In the genomic region with DNA sequence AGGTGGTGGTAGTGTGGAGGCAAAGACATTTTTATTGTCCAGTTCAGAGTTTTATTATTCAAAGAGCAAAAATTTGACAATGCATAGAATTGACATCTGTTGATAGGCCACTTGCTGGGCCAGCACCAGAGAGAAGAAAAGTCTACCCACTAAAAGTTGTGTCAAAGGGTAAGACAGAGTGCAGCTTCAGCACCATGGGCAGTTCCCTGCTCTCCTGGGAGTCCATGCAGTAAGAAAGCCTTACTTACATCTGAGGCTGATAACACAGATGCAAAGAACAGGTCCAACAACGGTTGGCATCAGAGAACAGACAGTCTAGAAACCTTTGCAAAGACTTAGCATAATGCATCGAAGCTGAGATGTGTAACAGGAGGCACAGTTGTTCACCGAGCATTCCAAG, we compare ENCODE assay signal across 10 mouse cellular contexts. TPM values are rescaled to one million over a fixed set of nuclear protein-coding genes. Genes with fewer than 3 reads are reported as not detected.
DNase-seq lines count a peak whose midpoint lies in the region; ATAC-seq and TF ChIP-seq lines count a peak whose summit lies in the region.
"Had no signal": no experiment of that assay in that cellular context is flagged by ENCODE, and none has a peak within 500 bp of the region (broad histone marks: within the 10 kb centered on the region; RNA-seq: fewer than 3 reads in every experiment).

No protein-coding gene starts in this region.

- no peak overlapping the region for H3ac ChIP-seq in myocyte (ENCODE audit: control insufficient read depth, insufficient read length)

- H3K4me3 ChIP-seq in midbrain, embryonic 10.5 days: no peak overlapping the region
- H3K4me3 ChIP-seq in midbrain, embryonic 13.5 days (replicated peaks): no peak overlapping the region
- H3K4me3 ChIP-seq in myocyte: no peak overlapping the region
- H3K4me3 ChIP-seq in forebrain, embryonic 11.5 days (ENCODE audit: low read depth, low read length): no peak overlapping the region
- H3K4me3 ChIP-seq in midbrain, embryonic 14.5 days (replicated peaks; ENCODE audit: low read depth, low read length): no peak overlapping the region
- H3K4me3 ChIP-seq: heart, embryonic 13.5 days; left cerebral cortex, adult 2 months had no signal

- TF ChIP-seq POLR2A in myocyte (IDR thresholded peaks at IDR 0.05; ENCODE audit: insufficient read length, low read depth): no peak

- no peaks in the 10 kb centered on the region for H3K79me2 ChIP-seq in myocyte (ENCODE audit: control insufficient read depth, insufficient read depth)

- H3K4me1 ChIP-seq in midbrain, embryonic 10.5 days: peaks cover 8% of the 10 kb centered on the region
- 0 out of 2 replicates have a peak, but pooled peaks cover 4% of the 10 kb centered on the region for H3K4me1 ChIP-seq in midbrain, embryonic 13.5 days (replicated peaks)
- no peaks in the 10 kb centered on the region for H3K4me1 ChIP-seq in forebrain, embryonic 11.5 days (replicated peaks; ENCODE audit: control insufficient read depth, insufficient read depth, low read length)
- H3K4me1 ChIP-seq in midbrain, embryonic 14.5 days (ENCODE audit: control insufficient read depth, insufficient read depth, low read length): no peaks in the 10 kb centered on the region
- H3K4me1 ChIP-seq: heart, embryonic 13.5 days had no signal

- H3K27ac ChIP-seq in midbrain, embryonic 10.5 days (replicated peaks): no peak overlapping the region
- no peak overlapping the region for H3K27ac ChIP-seq in midbrain, embryonic 13.5 days
- H3K27ac ChIP-seq in forebrain, embryonic 11.5 days (ENCODE audit: low read depth, low read length): no peak overlapping the region
- no peak overlapping the region for H3K27ac ChIP-seq in midbrain, embryonic 14.5 days (replicated peaks; ENCODE audit: low read depth, low read length)
- H3K27ac ChIP-seq: heart, embryonic 13.5 days; left cerebral cortex, adult 2 months had no signal

- no peak overlapping the region for H3K4me2 ChIP-seq in midbrain, embryonic 13.5 days (replicated peaks)
- H3K4me2 ChIP-seq in myocyte (ENCODE audit: low read depth): no peak overlapping the region
- no peak overlapping the region for H3K4me2 ChIP-seq in forebrain, embryonic 11.5 days (ENCODE audit: low read depth, low read length, severe bottlenecking)
- H3K4me2 ChIP-seq in midbrain, embryonic 14.5 days (ENCODE audit: low read length): no peak overlapping the region
- H3K4me2 ChIP-seq: heart, embryonic 13.5 days had no signal

- H3K9ac ChIP-seq in midbrain, embryonic 13.5 days (replicated peaks): no peak overlapping the region
- H3K9ac ChIP-seq in forebrain, embryonic 11.5 days (ENCODE audit: low read length): no peak overlapping the region
- no peak overlapping the region for H3K9ac ChIP-seq in midbrain, embryonic 14.5 days (replicated peaks; ENCODE audit: low read length)
- H3K9ac ChIP-seq: heart, embryonic 13.5 days had no signal

- ATAC-seq in midbrain, embryonic 13.5 days: no peak
- ATAC-seq in forebrain, embryonic 11.5 days (replicated peaks; ENCODE audit: low FRiP score): no peak
- no peak for ATAC-seq in midbrain, embryonic 14.5 days (ENCODE audit: low FRiP score, low TSS enrichment)
- ATAC-seq: midbrain, embryonic 16.5 days had no signal

- no peaks in the 10 kb centered on the region for H3K9me3 ChIP-seq in midbrain, embryonic 10.5 days (replicated peaks)
- no peaks in the 10 kb centered on the region for H3K9me3 ChIP-seq in midbrain, embryonic 13.5 days
- no peaks in the 10 kb centered on the region for H3K9me3 ChIP-seq in forebrain, embryonic 11.5 days (ENCODE audit: control insufficient read depth, low read length)
- H3K9me3 ChIP-seq in midbrain, embryonic 14.5 days (ENCODE audit: control insufficient read depth, low read length): no peaks in the 10 kb centered on the region
- H3K9me3 ChIP-seq: heart, embryonic 13.5 days had no signal

- H3K36me3 ChIP-seq in midbrain, embryonic 10.5 days: peaks cover 72% of the 10 kb centered on the region
- peaks cover 69% of the 10 kb centered on the region for H3K36me3 ChIP-seq in midbrain, embryonic 13.5 days
- H3K36me3 ChIP-seq in myocyte (ENCODE audit: control insufficient read depth, insufficient read depth): peaks cover 27% of the 10 kb centered on the region
- H3K36me3 ChIP-seq in forebrain, embryonic 11.5 days (ENCODE audit: control insufficient read depth, insufficient read depth, low read length): peaks cover 10% of the 10 kb centered on the region; the same call in 1 of the 2 replicates
- H3K36me3 ChIP-seq in midbrain, embryonic 14.5 days (ENCODE audit: control insufficient read depth, insufficient read depth, low read length): peaks cover 59% of the 10 kb centered on the region

- 94% methylated on average over 3 of the region's 3 CpGs for WGBS in midbrain, embryonic 10.5 days
- 90% methylated on average over 3 of the region's 3 CpGs for WGBS in midbrain, embryonic 13.5 days
- WGBS in forebrain, embryonic 11.5 days: 90% methylated on average over 3 of the region's 3 CpGs
- WGBS in midbrain, embryonic 14.5 days: 94% methylated on average over 3 of the region's 3 CpGs

- H3K27me3 ChIP-seq in midbrain, embryonic 10.5 days (ENCODE audit: low read depth, poor library complexity, severe bottlenecking): no peaks in the 10 kb centered on the region
- no peaks in the 10 kb centered on the region for H3K27me3 ChIP-seq in midbrain, embryonic 13.5 days
- no peaks in the 10 kb centered on the region for H3K27me3 ChIP-seq in myocyte (ENCODE audit: control insufficient read depth, insufficient read depth, insufficient read length)
- H3K27me3 ChIP-seq in forebrain, embryonic 11.5 days (ENCODE audit: control insufficient read depth, insufficient read depth, low read length): no peaks in the 10 kb centered on the region
- H3K27me3 ChIP-seq in midbrain, embryonic 14.5 days (ENCODE audit: control insufficient read depth, insufficient read depth, low read length): no peaks in the 10 kb centered on the region
- H3K27me3 ChIP-seq: heart, embryonic 13.5 days had no signal

- peak; percentile 16 for DNase-seq in midbrain, embryonic 10.5 days (ENCODE audit: low spot score)
- peak; percentile 65 for DNase-seq in NIH3T3 (ENCODE audit: low read depth)
- DNase-seq in embryo, embryonic 10.5 days (ENCODE audit: low spot score): peak; percentile 57
- DNase-seq in forebrain, embryonic 11.5 days (ENCODE audit: low spot score): no peak
- no peak for DNase-seq in midbrain, embryonic 14.5 days

TF ChIP-seq in myocyte, 11 proteins besides CTCF, POLR2A, EP300 and RAD21:
- TF ChIP-seq POLR2AphosphoS2 (IDR thresholded peaks at IDR 0.05; ENCODE audit: insufficient read length, low read depth): no peak
- TF ChIP-seq REST (IDR thresholded peaks at IDR 0.05; ENCODE audit: insufficient read depth, insufficient read length): peak; percentile 73
- TF ChIP-seq MAX (IDR thresholded peaks at IDR 0.05; ENCODE audit: low read depth): no peak
- TF ChIP-seq MYOD1 (IDR thresholded peaks at IDR 0.05; ENCODE audit: control insufficient read depth in 1 of 3, insufficient read length in 2 of 3, low read depth in 2 of 3): no peak
- no peak for TF ChIP-seq SRF (IDR thresholded peaks at IDR 0.05; ENCODE audit: control insufficient read depth, insufficient read length, low read depth)
- no peak for TF ChIP-seq USF1 (IDR thresholded peaks at IDR 0.05; ENCODE audit: low read depth)

RNA-seq across cellular contexts. Expression of a gene that starts 9.7 kb away (rescaled TPM):
- polyA plus RNA-seq in midbrain, embryonic 10.5 days (2016; fragmentation: Nextera tagmentation; extraction: Ambion mirVana): 293 TPM in 2 replicates
- polyA plus RNA-seq in midbrain, embryonic 13.5 days (2015; fragmentation: Nextera tagmentation; extraction: Ambion mirVana): 293 and 294 TPM in 2 replicates
- polyA plus RNA-seq in myocyte (2012; fragmentation: generic; extraction: Trizol): 152 TPM
- 266 and 285 TPM in 2 replicates for polyA plus RNA-seq in forebrain, embryonic 11.5 days (2014; fragmentation: Nextera tagmentation; extraction: Ambion mirVana)
- polyA plus RNA-seq in midbrain, embryonic 14.5 days (2014; fragmentation: Nextera tagmentation; extraction: Ambion mirVana): 288 and 301 TPM in 2 replicates

RNA-seq across cellular contexts. Expression of a gene that starts 36.5 kb away (rescaled TPM):
- 86.9 and 103 TPM in 2 replicates for polyA plus RNA-seq in midbrain, embryonic 10.5 days (2016; fragmentation: Nextera tagmentation; extraction: Ambion mirVana)
- polyA plus RNA-seq in midbrain, embryonic 13.5 days (2015; fragmentation: Nextera tagmentation; extraction: Ambion mirVana): 36.7 and 40.0 TPM in 2 replicates
- polyA plus RNA-seq in myocyte (2012; fragmentation: generic; extraction: Trizol): 70.5 TPM
- 85.0 and 86.3 TPM in 2 replicates for polyA plus RNA-seq in forebrain, embryonic 11.5 days (2014; fragmentation: Nextera tagmentation; extraction: Ambion mirVana)
- polyA plus RNA-seq in midbrain, embryonic 14.5 days (2014; fragmentation: Nextera tagmentation; extraction: Ambion mirVana): 25.8 and 36.3 TPM in 2 replicates

Comparison
In these comparisons a context has a peak if more than half of its experiments do, and no peak if none do; other contexts are left out.
1. DNase-seq: peak in midbrain, embryonic 10.5 days (single experiment), NIH3T3 (single experiment) and embryo, embryonic 10.5 days (single experiment); none in forebrain, embryonic 11.5 days (single experiment) and midbrain, embryonic 14.5 days (single experiment).